8 mouse cellular contexts compared by ENCODE assay signal in the genomic region with DNA sequence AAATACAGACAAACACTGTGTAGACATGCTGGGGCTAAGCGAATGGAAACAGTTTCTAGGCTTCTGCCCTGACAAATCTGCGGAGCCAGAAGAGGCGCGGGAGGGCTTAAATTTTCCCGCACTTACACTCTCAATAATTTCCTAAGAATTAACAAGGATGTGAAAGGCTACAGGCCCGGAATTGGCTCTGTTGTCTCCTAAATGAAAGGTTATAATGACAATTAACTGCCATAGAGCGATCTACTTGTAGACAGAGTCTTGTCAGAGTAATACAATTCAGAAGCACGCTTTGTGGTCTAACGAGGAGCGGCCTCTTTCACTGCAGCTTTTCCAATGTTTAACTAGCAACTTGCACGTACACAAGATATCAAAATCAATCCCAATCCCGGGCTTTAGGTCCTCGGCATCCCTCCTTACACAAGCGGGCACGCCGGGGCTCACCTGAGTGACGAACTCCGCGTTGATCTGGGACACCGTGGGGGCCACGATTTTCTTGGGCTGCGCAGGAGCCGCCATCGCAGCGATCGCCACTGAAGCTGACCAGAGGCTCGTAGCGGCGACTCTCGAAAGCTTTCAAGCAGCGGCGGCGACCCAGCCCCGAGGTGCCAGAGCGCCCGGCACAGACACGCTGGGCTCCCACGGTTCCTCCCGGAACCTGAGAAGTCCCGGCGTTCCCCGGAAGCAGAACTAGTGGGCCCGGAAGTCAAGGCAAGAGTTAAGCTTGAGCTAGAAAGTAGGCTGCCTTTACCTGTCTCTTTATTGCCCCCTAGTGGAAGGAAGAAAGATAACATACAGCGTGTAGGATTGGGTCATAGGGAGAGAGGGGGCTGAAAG. TPM values are rescaled to one million over a fixed set of nuclear protein-coding genes. Genes with fewer than 3 reads are reported as not detected.
DNase-seq lines count a peak whose midpoint lies in the region; ATAC-seq lines count a peak whose summit lies in the region.

No protein-coding gene starts in this region.

- peak overlapping the region; percentile 70 for H3K4me2 ChIP-seq in embryonic facial prominence, embryonic 11.5 days (ENCODE audit: low read depth, low read length)
- peak overlapping the region; percentile 86 for H3K4me2 ChIP-seq in midbrain, embryonic 13.5 days (replicated peaks)

- peak; percentile 68 to 69 for DNase-seq in urinary bladder, adult 18-20 months (ENCODE audit: low spot score in 2 of 2)
- DNase-seq in urinary bladder, postnatal 10 days (ENCODE audit: low spot score) = no peak
- peak; percentile 92 for DNase-seq in embryonic facial prominence, embryonic 11.5 days (ENCODE audit: low spot score)
- DNase-seq in kidney, adult 11 months = peak; percentile 84
- peak; percentile 86 for DNase-seq in limb, embryonic 10.5 days (ENCODE audit: low spot score)
- DNase-seq in spleen, adult 12 weeks (ENCODE audit: low spot score) = peak; percentile 71

- H3K36me3 ChIP-seq in embryonic facial prominence, embryonic 11.5 days (replicated peaks; ENCODE audit: control insufficient read depth, insufficient read depth, low read depth, low read length) = no peaks in the 10 kb centered on the region
- peaks cover 22% of the 10 kb centered on the region for H3K36me3 ChIP-seq in limb, embryonic 10.5 days
- peaks cover 16% of the 10 kb centered on the region for H3K36me3 ChIP-seq in midbrain, embryonic 13.5 days

- H3K27ac ChIP-seq in embryonic facial prominence, embryonic 11.5 days (replicated peaks; ENCODE audit: low read depth, low read length) = no peak overlapping the region
- H3K27ac ChIP-seq in limb, embryonic 10.5 days = peak overlapping the region; percentile 91
- H3K27ac ChIP-seq in midbrain, embryonic 13.5 days = no peak overlapping the region

- H3K27me3 ChIP-seq in embryonic facial prominence, embryonic 11.5 days (ENCODE audit: control insufficient read depth, insufficient read depth, low read length) = no peaks in the 10 kb centered on the region
- H3K27me3 ChIP-seq in limb, embryonic 10.5 days (ENCODE audit: low read depth, poor library complexity, severe bottlenecking) = no peaks in the 10 kb centered on the region
- no peaks in the 10 kb centered on the region for H3K27me3 ChIP-seq in midbrain, embryonic 13.5 days

- H3K9me3 ChIP-seq in embryonic facial prominence, embryonic 11.5 days (replicated peaks; ENCODE audit: control insufficient read depth, low read length) = no peaks in the 10 kb centered on the region
- H3K9me3 ChIP-seq in limb, embryonic 10.5 days (replicated peaks) = no peaks in the 10 kb centered on the region
- H3K9me3 ChIP-seq in midbrain, embryonic 13.5 days = no peaks in the 10 kb centered on the region

- H3K9ac ChIP-seq in embryonic facial prominence, embryonic 11.5 days (replicated peaks; ENCODE audit: low read length) = peak overlapping the region; percentile 90
- peak overlapping the region; percentile 88 for H3K9ac ChIP-seq in midbrain, embryonic 13.5 days (replicated peaks)

- peak overlapping the region; percentile 94 for H3K4me3 ChIP-seq in embryonic facial prominence, embryonic 11.5 days (ENCODE audit: low read depth, low read length)
- H3K4me3 ChIP-seq in limb, embryonic 10.5 days = peak overlapping the region; percentile 87
- H3K4me3 ChIP-seq in midbrain, embryonic 13.5 days (replicated peaks) = peak overlapping the region; percentile 93

- ATAC-seq in embryonic facial prominence, embryonic 11.5 days (replicated peaks; ENCODE audit: insufficient number of reproducible peaks, low FRiP score, low TSS enrichment, low read depth) = peak; percentile 89
- peak; percentile 99 for ATAC-seq in granulocyte monocyte progenitor cell, adult 5-6 weeks (replicated peaks; ENCODE audit: poor library complexity, severe bottlenecking)
- ATAC-seq in midbrain, embryonic 13.5 days = peak; percentile 97

- under 1% methylated on average over 44 of the region's 44 CpGs for WGBS in embryonic facial prominence, embryonic 11.5 days
- WGBS in limb, embryonic 10.5 days = under 1% methylated on average over 44 of the region's 44 CpGs
- under 1% methylated on average over 44 of the region's 44 CpGs for WGBS in midbrain, embryonic 13.5 days

- no peaks in the 10 kb centered on the region for H3K4me1 ChIP-seq in embryonic facial prominence, embryonic 11.5 days (ENCODE audit: control insufficient read depth, insufficient read depth, low read length)
- peaks cover 11% of the 10 kb centered on the region for H3K4me1 ChIP-seq in limb, embryonic 10.5 days
- peaks cover 15% of the 10 kb centered on the region for H3K4me1 ChIP-seq in midbrain, embryonic 13.5 days (replicated peaks)

RNA-seq across cellular contexts. Expression of gene Aqr, which starts 12.0 kb away (rescaled TPM):
- 62.2 and 69.1 TPM in 2 replicates for polyA plus RNA-seq in embryonic facial prominence, embryonic 11.5 days (2014; fragmentation: Nextera tagmentation; extraction: Ambion mirVana)
- 53.7 and 67.1 TPM in 2 replicates for total RNA-seq in granulocyte monocyte progenitor cell, adult 5-6 weeks (2014; fragmentation: Nextera tagmentation)
- 51.3 and 58.7 TPM in 2 replicates for total RNA-seq in granulocyte monocyte progenitor cell, adult 5-6 weeks (2017)
- 47.9 and 49.1 TPM in 2 replicates for polyA plus RNA-seq in limb, embryonic 10.5 days (2016; fragmentation: Nextera tagmentation; extraction: Ambion mirVana)
- 46.0 and 52.3 TPM in 2 replicates for polyA plus RNA-seq in midbrain, embryonic 13.5 days (2015; fragmentation: Nextera tagmentation; extraction: Ambion mirVana)

RNA-seq across cellular contexts. Expression of gene Zfp770, which starts 26.4 kb away (rescaled TPM):
- 3.8 and 5.5 TPM in 2 replicates for polyA plus RNA-seq in embryonic facial prominence, embryonic 11.5 days (2014; fragmentation: Nextera tagmentation; extraction: Ambion mirVana)
- 13.3 and 14.2 TPM in 2 replicates for total RNA-seq in granulocyte monocyte progenitor cell, adult 5-6 weeks (2014; fragmentation: Nextera tagmentation)
- 10.3 and 10.8 TPM in 2 replicates for total RNA-seq in granulocyte monocyte progenitor cell, adult 5-6 weeks (2017)
- 2.9 and 3.0 TPM in 2 replicates for polyA plus RNA-seq in limb, embryonic 10.5 days (2016; fragmentation: Nextera tagmentation; extraction: Ambion mirVana)
- 3.8 and 4.7 TPM in 2 replicates for polyA plus RNA-seq in midbrain, embryonic 13.5 days (2015; fragmentation: Nextera tagmentation; extraction: Ambion mirVana)
